Mouse (Mus musculus) hindbrain, embryonic 11.5 days (tissue): ENCODE results near the gene Jsrp1. TPM values are rescaled to one million over a fixed set of nuclear protein-coding genes. Genes with fewer than 3 reads are reported as not detected.
A peak's percentile ranks its signal among the peaks of the same experiment; 100 is the strongest.

ENCODE experiments used
- ATAC-seq: fragments of 200-750 bp; cut with Nextera tagmentation; 2 replicates; pipeline ENCODE4 v1.8.0; 2017; ENCODE audit warnings: mild to moderate bottlenecking, moderate TSS enrichment, moderate library complexity; ENCODE audit not compliant: low FRiP score
- DNase-seq: peaks from one replicate; pipeline ENCODE4 v3.0.0-alpha.2; 2015; ENCODE audit warnings: low spot score
- H3K27ac ChIP-seq: fragments of 300-500 bp; sonication (generic); 2 replicates; pipeline ENCODE4 v1.5.1; 2014; ENCODE audit warnings: mild to moderate bottlenecking, low read depth, low read length
- H3K27me3 ChIP-seq: fragments of 300-500 bp; sonication (generic); 2 replicates; pipeline ENCODE4 v1.6.1; 2014; ENCODE audit warnings: mild to moderate bottlenecking, low read length, moderate library complexity, mixed read lengths; ENCODE audit not compliant: control insufficient read depth, insufficient read depth
- H3K36me3 ChIP-seq: fragments of 300-500 bp; sonication (generic); 2 replicates; pipeline ENCODE4 v1.6.1; 2014; ENCODE audit warnings: mild to moderate bottlenecking, low read length, moderate library complexity, mixed read lengths; ENCODE audit not compliant: control insufficient read depth, insufficient read depth
- H3K4me1 ChIP-seq: fragments of 300-500 bp; sonication (generic); replicated peaks from 2 replicates; pipeline ENCODE4 v1.6.1; 2014; ENCODE audit warnings: low read length, mixed read lengths; ENCODE audit not compliant: control insufficient read depth, insufficient read depth
- H3K4me2 ChIP-seq: fragments of 300-500 bp; sonication (generic); replicated peaks from 2 replicates; pipeline ENCODE4 v1.6.1; 2014; ENCODE audit warnings: mild to moderate bottlenecking, low read depth, low read length
- H3K4me3 ChIP-seq: fragments of 300-500 bp; sonication (generic); 2 replicates; pipeline ENCODE4 v1.5.1; 2014; ENCODE audit warnings: low read depth, low read length
- H3K9ac ChIP-seq: fragments of 300-500 bp; sonication (generic); 2 replicates; pipeline ENCODE4 v1.6.1; 2014; ENCODE audit warnings: low read depth, low read length
- H3K9me3 ChIP-seq: fragments of 300-500 bp; sonication (generic); 2 replicates; pipeline ENCODE4 v1.6.1; 2016; ENCODE audit warnings: low read length; ENCODE audit not compliant: control insufficient read depth
- WGBS: fragments of 180-500 bp; shearing (Covaris S2); extraction: QIAGEN DNeasy Blood & Tissue Kit; methylation state at CpG from one replicate; pipeline ENCODE4 v1.1.7; 2014; 5-methylcytosine and 5-hydroxymethylcytosine counted together
- polyA plus RNA-seq: library from polyadenylated mRNA; unstranded; fragments of >200 nt; fragmentation: Nextera tagmentation; extraction: Ambion mirVana; gene quantifications from 2 replicates; pipeline ENCODE4 v1.2.1, GENCODE M21; 2014

The Jsrp1 gene
- polyA plus RNA-seq, 1 experiment from 2014 or later = 0.36 TPM

- peaks cover 14% of the 10 kb centered on the region for H3K36me3 ChIP-seq
- H3K27ac ChIP-seq = no peak overlapping the region
- no peak overlapping the region for H3K4me3 ChIP-seq
- DNase-seq = no peak
- H3K9me3 ChIP-seq = no peaks in the 10 kb centered on the region
- no peak overlapping the region for H3K4me2 ChIP-seq
- 92% methylated on average over 3 of the region's 3 CpGs for WGBS
- peaks cover 4% of the 10 kb centered on the region; the same call in 1 of the 2 replicates for H3K27me3 ChIP-seq
- H3K4me1 ChIP-seq = peaks cover 19% of the 10 kb centered on the region
- no peak overlapping the region for H3K9ac ChIP-seq
- no peak for ATAC-seq
Observed at GRCm38 (mm10) chr10:80802996-80803395, 10.3 kb downstream of the Jsrp1 start.

GRCm38 (mm10) chr10:80802204-80802912, 10.9 kb downstream of the Jsrp1 start:
- H3K9me3 ChIP-seq = no peaks in the 10 kb centered on the region
- no peak overlapping the region for H3K4me3 ChIP-seq
- no peak for DNase-seq
- H3K27me3 ChIP-seq = peaks cover 4% of the 10 kb centered on the region; the same call in 1 of the 2 replicates
- no peak for ATAC-seq
- H3K36me3 ChIP-seq = peaks cover 14% of the 10 kb centered on the region
- 90% methylated on average over 10 of the region's 10 CpGs for WGBS
- peaks cover 19% of the 10 kb centered on the region for H3K4me1 ChIP-seq
- H3K4me2 ChIP-seq = no peak overlapping the region
- no peak overlapping the region for H3K9ac ChIP-seq
- H3K27ac ChIP-seq = no peak overlapping the region

GRCm38 (mm10) chr10:80799070-80799566, 14.2 kb downstream of the Jsrp1 start:
- DNase-seq (peak; percentile 35), ATAC-seq (no peak)
- H3K4me3 ChIP-seq = peak overlapping the region; percentile 72
- peak overlapping the region; percentile 75 for H3K4me2 ChIP-seq
- H3K4me1 ChIP-seq = peaks cover 15% of the 10 kb centered on the region
- H3K9me3 ChIP-seq = no peaks in the 10 kb centered on the region
- peak overlapping the region; percentile 79 for H3K9ac ChIP-seq
- 3% methylated on average over 18 of the region's 18 CpGs for WGBS
- peaks cover 20% of the 10 kb centered on the region for H3K36me3 ChIP-seq
- peak overlapping the region; percentile 97 for H3K27ac ChIP-seq
- H3K27me3 ChIP-seq = no peaks in the 10 kb centered on the region

GRCm38 (mm10) chr10:80798150-80799006, 14.9 kb downstream of the Jsrp1 start, which contains the start of the genes Sf3a2 and Plekhj1:
Gene Sf3a2 (plus strand): TSS chr10:80798198.
Gene Plekhj1 (minus strand): TSS chr10:80798626.
- H3K9ac ChIP-seq = peak within 1 kb of the TSS; percentile 79
- peak within 1 kb of the TSS; percentile 72 for H3K4me3 ChIP-seq
- peaks cover 16% of the 10 kb centered on the region for H3K36me3 ChIP-seq
- peak within 1 kb of the TSS; percentile 97 for H3K27ac ChIP-seq
- peak; percentile 89 for ATAC-seq
- no peaks in the 10 kb centered on the region for H3K27me3 ChIP-seq
- peak; percentile 98 for DNase-seq
- WGBS = under 1% methylated on average over 102 of the region's 104 CpGs
- peak within 1 kb of the TSS; percentile 75 for H3K4me2 ChIP-seq
- H3K4me1 ChIP-seq = peaks cover 15% of the 10 kb centered on the region
- no peaks in the 10 kb centered on the region for H3K9me3 ChIP-seq

- WGBS = 3% methylated on average over 56 of the region's 59 CpGs
- peaks cover 13% of the 10 kb centered on the region for H3K36me3 ChIP-seq
- no peaks in the 10 kb centered on the region for H3K9me3 ChIP-seq
Observed at GRCm38 (mm10) chr10:80797186-80798149, 15.8 kb downstream of the Jsrp1 start.

GRCm38 (mm10) chr10:80796307-80796848, 16.9 kb downstream of the Jsrp1 start:
- Histone ChIP-seq H3K27me3 (no peaks in the 10 kb centered on the region), H3K4me2 (no peak overlapping the region), H3K9ac (no peak overlapping the region; the same call in 1 of the 2 replicates), H3K27ac (no peak overlapping the region), H3K36me3 (peaks cover 15% of the 10 kb centered on the region), H3K9me3 (no peaks in the 10 kb centered on the region), H3K4me1 (peaks cover 15% of the 10 kb centered on the region), H3K4me3 (no peak overlapping the region)
- DNase-seq (no peak), ATAC-seq (no peak)
- WGBS = 86% methylated on average over 9 of the region's 9 CpGs

More at GRCm38 (mm10) chr10:80797186-80798149, 15.8 kb downstream of the Jsrp1 start:
- Histone ChIP-seq H3K4me2 (peak overlapping the region; percentile 75), H3K9ac (peak overlapping the region; percentile 79), H3K4me3 (peak overlapping the region; percentile 72), H3K4me1 (peaks cover 15% of the 10 kb centered on the region), H3K27me3 (no peaks in the 10 kb centered on the region), H3K27ac (peak overlapping the region; percentile 97)
- ATAC-seq (peak; percentile 71), DNase-seq (no peak)

- no peaks in the 10 kb centered on the region for H3K27me3 ChIP-seq
Observed at GRCm38 (mm10) chr10:80794750-80795149, 18.5 kb downstream of the Jsrp1 start.

More at GRCm38 (mm10) chr10:80794750-80795149, 18.5 kb downstream of the Jsrp1 start:
- H3K9ac ChIP-seq = no peak overlapping the region
- DNase-seq = no peak
- H3K4me1 ChIP-seq = peaks cover 11% of the 10 kb centered on the region
- 91% methylated on average over 8 of the region's 8 CpGs for WGBS
- H3K4me3 ChIP-seq = no peak overlapping the region
- peaks cover 20% of the 10 kb centered on the region for H3K36me3 ChIP-seq
- H3K4me2 ChIP-seq = no peak overlapping the region
- ATAC-seq = no peak
- H3K27ac ChIP-seq = no peak overlapping the region
- no peaks in the 10 kb centered on the region for H3K9me3 ChIP-seq
